In the genomic region with DNA sequence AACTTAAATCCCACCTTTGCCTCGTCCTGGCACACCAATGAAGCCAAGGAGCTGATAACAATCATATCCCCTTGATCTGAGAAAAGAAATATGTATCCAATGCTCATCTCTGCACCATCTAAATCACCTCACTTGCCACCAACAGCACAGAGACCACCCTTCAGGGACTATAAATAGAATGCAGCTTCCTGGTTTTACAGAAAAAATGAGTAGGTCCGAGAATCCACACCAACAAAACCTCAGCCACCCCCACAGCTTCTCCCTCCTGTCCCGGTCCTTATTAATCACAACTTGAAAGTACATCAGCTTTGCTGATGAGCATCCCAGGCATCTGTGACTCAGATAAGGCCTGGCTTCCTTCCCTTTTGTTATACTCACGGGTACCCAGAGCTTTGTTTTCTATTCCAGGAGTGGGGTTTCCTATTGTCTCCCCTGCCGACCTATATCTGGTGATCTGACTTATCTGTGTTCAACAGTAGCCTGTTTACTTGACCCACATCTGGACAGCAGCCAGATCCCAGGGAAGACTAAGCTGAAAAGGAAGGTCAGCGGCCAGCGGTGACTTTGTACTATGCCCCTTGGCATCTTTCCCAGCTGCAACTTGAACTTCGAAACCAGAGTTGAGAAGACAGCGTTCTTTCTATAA, we compare ENCODE assay signal across 8 mouse cellular contexts. TPM values are rescaled to one million over a fixed set of nuclear protein-coding genes. Genes with fewer than 3 reads are reported as not detected.
A peak's percentile ranks its signal among the peaks of the same experiment; 100 is the strongest.
DNase-seq lines count a peak whose midpoint lies in the region; ATAC-seq and TF ChIP-seq lines count a peak whose summit lies in the region.
"Had no signal": no experiment of that assay in that cellular context is flagged by ENCODE, and none has a peak within 500 bp of the region (broad histone marks: within the 10 kb centered on the region; RNA-seq: fewer than 3 reads in every experiment).

No protein-coding gene starts in this region.

- no peak overlapping the region for H3K4me2 ChIP-seq in kidney, embryonic 14.5 days (replicated peaks; ENCODE audit: low read depth, low read length)
- H3K4me2 ChIP-seq: midbrain, embryonic 12.5 days had no signal

- peaks cover 35% of the 10 kb centered on the region for H3K27me3 ChIP-seq in G1E (ENCODE audit: insufficient read depth, low read length)
- H3K27me3 ChIP-seq in kidney, embryonic 14.5 days (ENCODE audit: control insufficient read depth, insufficient read depth, low read length): no peaks in the 10 kb centered on the region

- TF ChIP-seq CTCF in G1E (IDR thresholded peaks at IDR 0.05; ENCODE audit: low read depth, low read length): no peak

- H3K27ac ChIP-seq in kidney, embryonic 14.5 days (ENCODE audit: low read depth, low read length): no peak overlapping the region
- H3K27ac ChIP-seq: midbrain, embryonic 12.5 days had no signal

- no peaks in the 10 kb centered on the region for H3K36me3 ChIP-seq in G1E (replicated peaks)
- H3K36me3 ChIP-seq in kidney, embryonic 14.5 days (ENCODE audit: control insufficient read depth, insufficient read depth, low read length): no peaks in the 10 kb centered on the region
- H3K36me3 ChIP-seq: midbrain, embryonic 12.5 days had no signal

- H3K4me3 ChIP-seq in G1E (ENCODE audit: low read depth, low read length): no peak overlapping the region
- no peak overlapping the region for H3K4me3 ChIP-seq in kidney, embryonic 14.5 days (ENCODE audit: low read length)
- H3K4me3 ChIP-seq: midbrain, embryonic 12.5 days had no signal

- 45% methylated on average over 9 of the region's 9 CpGs for WGBS in kidney, embryonic 14.5 days

- peak; percentile 13 for DNase-seq in G1E (ENCODE audit: low spot score)
- DNase-seq in adrenal gland, adult 18-20 months (ENCODE audit: low spot score in 2 of 2): peak; percentile 82 to 87
- DNase-seq in gastrocnemius, postnatal 4 days (ENCODE audit: low spot score in 2 of 2): peak; percentile 32 to 69
- peak; percentile 87 to 90 for DNase-seq in lung, postnatal 4 days
- DNase-seq in layer of hippocampus, adult 8-10 months (ENCODE audit: low spot score in 2 of 2): no peak

- no peaks in the 10 kb centered on the region for H3K9me3 ChIP-seq in G1E (replicated peaks)
- no peaks in the 10 kb centered on the region for H3K9me3 ChIP-seq in kidney, embryonic 14.5 days (ENCODE audit: control insufficient read depth, low read length)
- H3K9me3 ChIP-seq: midbrain, embryonic 12.5 days had no signal

- H3K4me1 ChIP-seq in G1E (ENCODE audit: insufficient read depth, low read depth, low read length): peaks cover 15% of the 10 kb centered on the region
- H3K4me1 ChIP-seq in kidney, embryonic 14.5 days (ENCODE audit: control insufficient read depth, insufficient read depth, low read length): no peaks in the 10 kb centered on the region

- no peak overlapping the region for H3K9ac ChIP-seq in kidney, embryonic 14.5 days (ENCODE audit: low read depth, low read length)
- H3K9ac ChIP-seq: midbrain, embryonic 12.5 days had no signal

- no peak for ATAC-seq in G1E (ENCODE audit: extremely low read depth, insufficient number of reproducible peaks, low FRiP score, poor library complexity, severe bottlenecking)
- ATAC-seq in kidney, embryonic 14.5 days (ENCODE audit: low FRiP score, low TSS enrichment): peak; percentile 35; the same call in 1 of the 2 replicates
- no peak for ATAC-seq in monocyte, adult 5-6 weeks (replicated peaks; ENCODE audit: insufficient number of reproducible peaks, low FRiP score, low TSS enrichment, poor library complexity, severe bottlenecking)

RNA-seq across cellular contexts. Expression of a gene that starts 7.0 kb away (rescaled TPM):
- 39.4 and 48.7 TPM in 2 replicates for total RNA-seq in G1E (2014; fragmentation: Nextera tagmentation)
- 52.3 and 64.3 TPM in 2 replicates for total RNA-seq in G1E (2017)
- polyA plus RNA-seq in G1E (2012): 26.2 and 40.3 TPM in 2 replicates
- total RNA-seq in adrenal gland, adult 18-20 months (2021): 10 to 100 TPM; 76.9 to 85.9 TPM
- 10 to 100 TPM; 76.4 to 86.4 TPM for total RNA-seq in gastrocnemius, postnatal 4 days (2021)
- 46.7 and 70.6 TPM in 2 replicates for polyA plus RNA-seq in kidney, embryonic 14.5 days (2014; fragmentation: Nextera tagmentation; extraction: Ambion mirVana)
- total RNA-seq in layer of hippocampus, adult 8-10 months (2022): 100 to 1,000 TPM in 1 of 4 experiments, 10 to 100 TPM in 3; 78.3 to 104 (median 86.6) TPM
- 152 to 252 TPM (median 234 TPM) in 3 replicates for total RNA-seq in monocyte, adult 5-6 weeks (2017)

RNA-seq across cellular contexts. Expression of a gene that starts 23.7 kb away (rescaled TPM):
- total RNA-seq in G1E (2014; fragmentation: Nextera tagmentation): not detected in 2 replicates
- total RNA-seq in G1E (2017): 0.06 and 0.11 TPM in 2 replicates
- polyA plus RNA-seq in G1E (2012): not detected in 2 replicates
- not detected for total RNA-seq in adrenal gland, adult 18-20 months (2021)
- under 1 TPM in 1 of 2 experiments, not detected in 1; 0.07 TPM for total RNA-seq in gastrocnemius, postnatal 4 days (2021)
- polyA plus RNA-seq in kidney, embryonic 14.5 days (2014; fragmentation: Nextera tagmentation; extraction: Ambion mirVana): 0.05 and 0.06 TPM in 2 replicates
- total RNA-seq in layer of hippocampus, adult 8-10 months (2022): not detected
- not detected in 3 replicates for total RNA-seq in monocyte, adult 5-6 weeks (2017)

RNA-seq across cellular contexts. Expression of a gene that starts 36.7 kb away (rescaled TPM):
- 1,627 and 1,719 TPM in 2 replicates for total RNA-seq in G1E (2014; fragmentation: Nextera tagmentation)
- total RNA-seq in G1E (2017): 4,471 and 4,820 TPM in 2 replicates
- polyA plus RNA-seq in G1E (2012): 273 and 318 TPM in 2 replicates
- 1,000 to 10,000 TPM; 1,157 to 1,226 TPM for total RNA-seq in adrenal gland, adult 18-20 months (2021)
- total RNA-seq in gastrocnemius, postnatal 4 days (2021): 1,000 to 10,000 TPM; 1,219 to 1,338 TPM
- 1,184 and 1,677 TPM in 2 replicates for polyA plus RNA-seq in kidney, embryonic 14.5 days (2014; fragmentation: Nextera tagmentation; extraction: Ambion mirVana)
- total RNA-seq in layer of hippocampus, adult 8-10 months (2022): 100 to 1,000 TPM; 779 to 924 (median 859) TPM
- total RNA-seq in monocyte, adult 5-6 weeks (2017): 2,881 to 4,104 TPM (median 3,946 TPM) in 3 replicates

Comparison
In these comparisons a context has a peak if more than half of its experiments do, and no peak if none do; other contexts are left out.
1. DNase-seq: peak in G1E (single experiment), adrenal gland, adult 18-20 months (2 of 2), gastrocnemius, postnatal 4 days (2 of 2) and lung, postnatal 4 days (2 of 2); none in layer of hippocampus, adult 8-10 months (0 of 2).